Mouse (Mus musculus) v-Abl transformed pro-B cells (cell line): ENCODE data around the gene Tbc1d1.

Experiments used
- in situ Hi-C, 2 experiments: fragments of 400-800 bp; cut with MboI; formaldehyde crosslinking; loops; one replicate each; pipeline ENCODE4 v1.15.1; 2025; ENCODE audit not compliant: unreplicated experiment in 2 of 2

Gene Tbc1d1

GRCm38 (mm10) chr5:64159781-64160704 is 3.9 kb downstream of the Tbc1d1 start:
- in situ Hi-C loops: no loop called here

DNA sequence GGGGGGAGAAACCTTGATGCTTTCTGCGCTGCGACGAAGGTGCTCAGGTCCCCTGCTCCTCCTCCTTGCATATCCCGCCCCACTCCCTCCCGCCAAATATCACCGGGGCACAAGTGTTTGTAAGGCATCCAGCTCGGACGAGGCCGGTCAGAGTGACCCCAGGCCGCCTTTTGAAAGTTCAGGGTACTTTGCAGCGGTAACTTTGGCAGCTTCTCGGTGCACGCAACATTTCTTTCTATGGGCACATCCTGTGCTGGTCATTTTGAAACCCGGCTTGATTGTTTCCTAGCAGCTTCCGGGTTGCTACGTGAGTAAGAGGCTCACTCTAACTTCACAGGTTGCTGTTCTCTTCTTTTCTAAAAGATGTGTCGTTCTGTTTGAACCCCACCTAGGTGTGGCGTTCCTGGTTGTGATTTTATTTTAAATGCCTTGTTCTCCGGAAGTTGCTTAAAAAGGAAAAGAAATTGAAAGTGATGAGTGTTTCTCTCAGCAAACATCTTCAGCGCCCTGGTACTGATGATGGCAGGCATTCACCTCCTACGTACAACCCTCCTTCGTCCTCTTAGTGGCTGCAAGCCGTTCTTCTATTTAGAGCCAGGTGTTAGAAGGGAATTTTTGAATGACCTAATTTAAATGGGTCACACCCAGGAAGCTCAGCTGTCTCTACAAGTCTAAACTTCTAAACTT is 4.7 kb downstream of the Tbc1d1 start:
- in situ Hi-C loops: no loop called here

- in situ Hi-C loops: no loop called here
Observed at GRCm38 (mm10) chr5:64161917-64162316, 5.8 kb downstream of the Tbc1d1 start.

GRCm38 (mm10) chr5:64162582-64162981 is 6.5 kb downstream of the Tbc1d1 start:
- in situ Hi-C loops: no loop called here

- in situ Hi-C loops: no loop called here
Observed at GRCm38 (mm10) chr5:64164414-64164813, 8.3 kb downstream of the Tbc1d1 start.

GRCm38 (mm10) chr5:64165826-64166225 is 9.7 kb downstream of the Tbc1d1 start:
- in situ Hi-C loops: no loop called here

GRCm38 (mm10) chr5:64168990-64169540 is 13.0 kb downstream of the Tbc1d1 start:
- in situ Hi-C loops: no loop called here

GRCm38 (mm10) chr5:64172884-64173283 is 16.8 kb downstream of the Tbc1d1 start:
- in situ Hi-C loops: no loop called here

DNA sequence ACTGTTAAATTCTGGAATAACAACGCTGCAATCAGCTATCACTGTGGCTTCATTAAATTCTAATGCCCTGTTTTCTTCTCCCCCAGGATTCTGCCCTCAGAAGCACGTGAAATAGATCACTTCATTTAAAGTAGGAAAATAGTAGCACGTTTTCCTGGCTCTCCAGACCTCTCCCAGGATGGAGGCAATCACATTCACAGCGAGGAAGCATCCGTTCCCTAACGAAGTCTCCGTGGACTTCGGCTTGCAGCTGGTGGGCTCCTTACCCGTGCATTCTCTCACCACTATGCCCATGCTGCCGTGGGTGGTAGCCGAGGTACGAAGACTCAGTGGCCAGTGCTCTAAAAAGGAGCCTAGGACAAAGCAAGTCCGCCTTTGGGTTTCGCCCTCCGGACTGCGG is 17.2 kb downstream of the Tbc1d1 start:
- in situ Hi-C loops: no loop called here

DNA sequence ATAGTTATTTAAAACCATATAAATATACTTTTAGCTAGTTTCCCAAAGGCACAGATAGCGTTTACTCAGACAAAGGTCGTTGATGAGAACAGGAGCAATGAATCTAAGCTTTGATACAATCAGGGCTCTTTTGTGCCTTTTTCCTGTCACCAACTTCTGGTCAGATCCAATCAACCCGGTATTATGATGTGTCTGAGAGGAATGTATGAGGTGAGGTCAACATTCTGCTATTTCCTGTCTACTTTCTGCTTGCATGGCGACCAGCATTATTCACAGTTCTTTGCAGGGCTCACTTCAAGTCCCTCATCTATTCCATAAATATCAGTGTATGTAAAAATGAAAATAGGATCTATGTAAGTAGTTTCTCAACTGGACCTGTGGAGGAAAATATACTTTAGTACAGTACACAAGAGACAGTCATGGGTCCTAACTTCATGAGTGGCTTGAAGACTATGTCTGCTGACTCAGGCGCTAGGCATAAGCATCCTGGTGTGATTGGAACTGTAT is 18.4 kb downstream of the Tbc1d1 start:
- in situ Hi-C loops: no loop called here

DNA sequence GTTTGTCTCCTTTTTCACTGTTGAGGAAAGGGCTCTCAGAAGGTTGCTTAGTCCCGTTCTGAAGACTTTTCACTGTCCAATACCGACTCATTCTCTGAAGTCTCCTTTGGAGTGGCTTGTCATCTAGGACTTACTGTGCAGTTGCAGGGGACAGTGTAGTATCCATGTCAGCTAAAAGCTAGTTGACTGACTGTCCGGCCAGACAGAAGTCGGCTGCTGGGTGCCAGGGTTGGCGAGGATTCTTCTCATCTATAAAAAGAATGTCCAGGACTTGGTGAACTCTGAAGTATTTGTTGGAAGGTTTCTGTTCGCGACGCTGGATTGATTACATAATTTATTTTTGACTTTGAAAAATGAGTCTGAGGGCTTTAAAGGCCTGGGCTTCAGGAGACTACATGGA is 24.4 kb downstream of the Tbc1d1 start:
- in situ Hi-C loops: no loop called here

GRCm38 (mm10) chr5:64183712-64184111 is 27.6 kb downstream of the Tbc1d1 start:
- in situ Hi-C loops: no loop called here

- in situ Hi-C loops: no loop called here
Observed at GRCm38 (mm10) chr5:64185257-64185656, 29.2 kb downstream of the Tbc1d1 start.

- in situ Hi-C loops: no loop called here
Observed at GRCm38 (mm10) chr5:64186566-64186965, 30.5 kb downstream of the Tbc1d1 start.

DNA sequence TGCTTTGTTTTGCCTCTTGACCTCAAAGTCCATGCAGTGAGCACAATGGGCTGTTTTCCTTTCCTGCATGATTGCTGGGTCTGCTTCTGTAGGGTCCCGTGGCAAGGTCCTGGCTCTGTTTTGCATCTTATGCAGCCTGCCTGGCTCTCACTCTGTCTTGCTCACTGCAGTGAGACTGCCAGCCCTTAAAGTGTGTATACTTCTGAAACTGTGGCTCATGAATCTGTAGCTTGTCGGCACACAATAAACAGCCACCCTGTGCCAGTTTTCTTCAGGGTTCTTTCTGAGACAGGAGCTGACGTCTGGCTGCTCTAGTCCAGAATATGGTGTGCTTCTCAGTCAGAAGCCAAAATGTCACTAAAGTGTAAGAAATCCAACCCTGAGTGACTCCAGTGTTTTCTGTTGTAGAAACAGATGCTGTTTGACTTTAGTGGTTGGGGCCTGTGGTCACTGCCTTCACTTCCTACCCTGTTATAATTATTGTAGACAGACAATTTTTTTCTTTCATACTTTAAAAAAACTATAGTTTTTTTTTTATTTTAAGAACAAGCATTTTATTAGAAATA is 32.1 kb downstream of the Tbc1d1 start:
- in situ Hi-C loops: no loop called here

DNA sequence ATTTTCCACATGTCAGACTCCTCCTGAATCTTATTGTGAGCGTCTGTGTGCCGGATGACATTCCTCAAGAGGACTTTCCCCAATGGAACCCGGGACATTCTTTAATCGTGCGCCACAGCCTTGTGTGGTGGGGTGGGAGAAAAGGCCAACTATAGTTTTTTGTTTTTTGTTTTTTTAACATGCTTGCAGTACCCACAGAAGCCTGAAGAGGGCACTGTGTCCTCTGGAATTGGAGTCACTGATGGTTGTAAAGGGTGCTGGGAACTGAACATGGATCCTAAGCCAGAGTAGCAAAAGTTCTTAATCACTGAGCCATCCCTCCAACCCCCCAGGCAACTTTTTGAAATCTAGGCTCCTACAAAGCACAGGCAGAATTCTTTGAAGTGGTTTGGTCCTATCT is 34.8 kb downstream of the Tbc1d1 start:
- in situ Hi-C loops: no loop called here

GRCm38 (mm10) chr5:64193353-64193752 is 37.2 kb downstream of the Tbc1d1 start:
- in situ Hi-C loops: no loop called here

DNA sequence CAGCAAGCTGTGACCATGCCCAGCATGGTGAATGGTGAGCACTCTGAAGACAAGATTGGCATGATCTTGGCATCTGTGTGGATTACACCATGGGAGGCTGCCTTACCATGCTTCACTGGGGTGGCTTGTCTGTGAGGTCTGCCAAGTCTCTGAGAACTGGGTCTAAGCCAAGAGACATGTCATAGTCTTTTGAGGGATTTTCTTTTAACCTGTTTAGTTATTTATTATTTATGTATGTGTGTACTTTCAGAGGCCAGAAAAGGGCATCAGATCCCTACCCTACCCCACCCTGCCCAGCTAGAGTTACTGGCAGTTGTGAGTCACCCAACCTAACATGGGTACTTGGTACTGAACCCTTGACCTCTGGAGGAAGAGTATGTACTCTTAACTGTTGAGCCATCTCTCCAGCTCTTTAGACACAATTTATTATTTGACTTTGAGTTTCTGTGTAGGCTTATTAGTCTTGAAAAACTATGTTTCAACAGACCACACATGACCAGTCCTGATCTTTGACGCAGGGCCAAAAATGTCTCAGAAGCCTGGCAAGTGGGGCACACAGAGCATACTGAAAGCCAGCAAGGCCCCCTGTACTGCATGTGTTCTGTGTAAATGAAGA is 40.3 kb downstream of the Tbc1d1 start:
- in situ Hi-C loops: loop anchor here (5.0 kb wide), 1 partner anchor 71 kb away; no protein-coding TSS in a partner anchor

GRCm38 (mm10) chr5:64196866-64197321 is 40.8 kb downstream of the Tbc1d1 start:
- in situ Hi-C loops: loop anchor here (5.0 kb wide), 1 partner anchor 70 kb away; no protein-coding TSS in a partner anchor

- in situ Hi-C loops: loop anchor here (5.0 kb wide), 1 partner anchor 69 kb away; no protein-coding TSS in a partner anchor
Observed at GRCm38 (mm10) chr5:64198624-64199023, 42.5 kb downstream of the Tbc1d1 start.
